Mouse (Mus musculus): ENCODE data around the gene Cnot3.

DNA sequence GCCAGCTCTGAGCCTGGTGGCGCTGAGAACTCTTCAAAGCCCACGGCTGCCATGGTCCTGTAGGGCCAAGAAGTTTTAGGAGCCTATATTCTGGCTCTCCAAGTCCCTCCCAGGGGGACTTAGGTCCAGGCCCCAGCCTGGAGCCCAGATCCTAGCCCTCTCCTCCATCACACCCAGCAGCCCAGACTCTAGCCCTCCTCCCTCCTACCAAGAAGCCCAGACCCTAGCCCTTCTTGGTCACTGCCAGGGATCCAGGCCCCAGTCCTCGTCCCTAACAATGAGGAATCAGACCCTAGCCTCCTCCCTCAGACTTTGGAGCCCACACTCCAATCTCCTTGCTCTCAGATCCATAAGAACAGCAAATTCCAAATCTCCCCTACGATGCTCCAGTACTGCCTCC is 16.0 kb upstream of the Cnot3 start:
- TF ChIP-seq CTCF (IDR thresholded peaks at IDR 0.05; ENCODE audit: extremely low read depth, insufficient read depth, insufficient read length, insufficient replicate concordance) (no peak), POLR2A (IDR thresholded peaks at IDR 0.05; ENCODE audit: low read depth, low read length) (no peak)
